Mouse (Mus musculus): ENCODE data around the gene Ccnjl.
A peak's percentile ranks its signal among the peaks of the same experiment; 100 is the strongest.

Ccnjl gene

DNA sequence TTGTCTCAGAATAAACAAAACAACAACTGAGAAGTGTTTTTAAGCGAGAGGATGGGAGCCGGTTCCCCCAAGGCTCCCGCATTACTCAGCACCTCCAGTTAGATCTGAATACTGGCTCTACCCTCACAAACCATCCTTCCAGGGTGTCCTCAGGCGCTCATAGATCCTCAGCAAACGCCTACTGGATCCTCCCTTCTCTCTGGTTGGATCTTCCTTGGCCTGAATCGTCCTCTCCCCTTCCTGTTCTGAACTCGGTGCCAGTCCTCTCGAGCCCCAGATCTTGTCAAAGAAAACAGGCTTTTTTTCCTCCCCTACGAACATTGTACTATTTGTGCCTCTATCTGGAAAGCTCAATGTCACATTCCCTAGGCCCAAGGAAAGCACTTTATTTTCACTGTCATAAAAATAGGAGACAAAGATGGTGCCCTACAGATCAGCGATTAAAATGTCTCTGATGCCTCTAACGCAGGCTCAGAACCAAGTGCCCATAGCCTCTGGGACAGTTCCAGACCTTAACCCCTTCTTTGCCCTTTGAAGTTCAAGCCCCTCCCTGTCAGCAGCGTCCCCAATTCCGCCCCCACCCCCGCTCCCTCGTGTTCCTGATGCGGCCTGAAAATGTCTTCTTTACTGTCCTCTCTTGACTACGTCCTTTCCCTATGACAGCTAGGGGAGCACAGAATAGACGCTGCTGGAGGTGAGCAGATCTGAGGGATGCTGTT is 98.5 kb downstream of the Ccnjl start:
- DNase-seq = peak; percentile 38

DNA sequence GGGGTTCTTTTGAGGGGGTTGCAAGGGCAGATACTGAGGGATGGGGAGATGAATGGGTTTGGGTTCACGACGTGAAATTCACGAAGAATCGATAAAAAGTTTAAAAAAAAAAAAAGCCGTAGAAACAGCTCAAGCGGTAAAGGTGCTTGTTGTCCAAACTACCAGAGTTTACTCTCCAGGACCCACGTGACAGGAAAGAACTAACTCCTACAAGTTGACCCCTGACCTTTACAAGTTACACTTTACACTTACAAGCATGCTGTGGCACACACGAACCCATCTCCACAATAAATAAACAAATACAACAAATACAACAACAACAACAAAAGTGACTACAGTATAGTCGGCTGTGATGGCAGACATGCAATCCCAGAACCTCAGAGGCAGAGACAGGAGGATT is 103.1 kb downstream of the Ccnjl start:
- DNase-seq = no peak

DNA sequence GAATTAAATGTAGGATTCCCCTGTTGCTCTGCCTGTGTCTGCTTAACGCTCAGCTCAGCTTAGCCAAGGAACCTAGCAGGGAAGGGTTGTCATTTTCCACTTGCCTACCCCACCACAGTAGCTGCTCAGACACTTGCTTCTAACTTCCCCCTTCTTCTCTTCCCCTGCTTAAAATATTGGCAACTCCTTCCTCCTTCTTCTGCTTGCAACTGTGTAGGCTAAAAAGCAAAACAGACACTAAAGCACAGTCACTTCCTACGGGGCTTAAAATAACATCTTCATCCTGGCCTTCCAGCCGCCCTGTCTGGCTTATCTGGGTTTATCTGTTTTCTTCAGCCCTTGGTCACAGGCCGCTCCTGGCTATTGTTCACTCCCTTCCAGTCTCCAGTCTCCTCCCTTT is 104.0 kb downstream of the Ccnjl start:
- peak; percentile 31 for DNase-seq

- no peak for DNase-seq
These were observed 104.6 kb downstream of the Ccnjl start for GRCm38 (mm10) chr11:43633165-43633564.

DNA sequence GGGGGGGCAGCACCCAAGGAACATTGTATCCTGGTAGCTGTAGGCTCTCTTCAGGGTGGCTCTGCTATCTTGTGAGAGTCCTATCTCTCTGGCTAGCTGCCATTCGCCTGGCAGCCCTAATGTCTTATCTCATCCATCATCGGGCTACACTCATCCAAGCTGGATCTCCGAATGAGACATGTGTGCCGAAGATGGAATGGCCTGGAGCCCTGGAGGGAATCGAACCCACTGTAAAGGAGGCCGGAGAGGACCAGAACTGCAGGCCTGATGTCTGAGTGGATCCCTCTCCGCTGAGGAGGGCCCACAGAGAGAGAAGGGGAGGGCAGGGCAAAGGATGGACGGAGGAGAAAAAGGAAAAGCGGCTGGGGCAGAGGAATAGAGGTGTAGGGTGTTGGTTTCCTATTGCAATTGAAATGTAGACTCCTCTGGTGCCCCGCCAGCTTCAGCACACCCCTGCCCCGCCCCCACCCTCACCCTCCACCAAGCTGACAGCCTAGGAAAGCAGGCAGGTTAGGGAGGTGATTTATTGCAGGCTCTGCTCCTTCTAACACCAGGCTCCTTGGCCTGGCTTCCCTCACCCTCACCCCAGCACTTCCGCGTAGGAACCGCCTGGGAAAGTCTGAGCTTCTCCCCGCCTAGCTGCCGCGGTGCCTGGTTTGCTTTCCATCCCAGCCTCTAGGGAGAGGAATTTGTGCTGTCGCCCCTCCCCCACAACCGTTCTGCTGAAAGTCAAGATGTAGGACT is 105.2 kb downstream of the Ccnjl start:
- DNase-seq = peak; percentile 64
